Mouse (Mus musculus): ENCODE measurements around the gene Rack1. TPM values are rescaled to one million over a fixed set of nuclear protein-coding genes. Genes with fewer than 3 reads are reported as not detected.

Gene Rack1
- polyA plus RNA-seq, 1 experiment from 2014 or later, result 400 TPM

- Histone ChIP-seq H3K4me3 (ENCODE audit: low read depth, low read length) (peak overlapping the region; percentile 81), H3K9me3 (ENCODE audit: control insufficient read depth, low read length) (no peaks in the 10 kb centered on the region), H3K4me2 (ENCODE audit: low read depth, low read length) (peak overlapping the region; percentile 65), H3K27ac (ENCODE audit: low read depth, low read length) (peak overlapping the region; percentile 48), H3K9ac (replicated peaks; ENCODE audit: low read depth, low read length) (peak overlapping the region; percentile 71), H3K27me3 (ENCODE audit: control insufficient read depth, insufficient read depth, low read length) (peaks cover 2% of the 10 kb centered on the region; the same call in 1 of the 2 replicates), H3K4me1 (ENCODE audit: control insufficient read depth, insufficient read depth, low read length) (no peaks in the 10 kb centered on the region), H3K36me3 (ENCODE audit: control insufficient read depth, insufficient read depth, low read length) (no peaks in the 10 kb centered on the region)
- WGBS, result under 1% methylated on average over 72 of the region's 77 CpGs
- peak; percentile 25 for ATAC-seq (ENCODE audit: low read depth)
Observed at GRCm38 (mm10) chr11:48837310-48838180, 37.4 kb downstream of the Rack1 start.

GRCm38 (mm10) chr11:48838181-48838797 lies 38.2 kb downstream of the Rack1 start:
- H3K4me2 ChIP-seq (ENCODE audit: low read depth, low read length), result peak overlapping the region; percentile 65
- H3K9me3 ChIP-seq (ENCODE audit: control insufficient read depth, low read length), result no peaks in the 10 kb centered on the region
- no peaks in the 10 kb centered on the region for H3K4me1 ChIP-seq (ENCODE audit: control insufficient read depth, insufficient read depth, low read length)
- WGBS, result 4% methylated on average over 16 of the region's 16 CpGs
- H3K27ac ChIP-seq (ENCODE audit: low read depth, low read length), result peak overlapping the region; percentile 48; the same call in 1 of the 2 replicates
- H3K36me3 ChIP-seq (ENCODE audit: control insufficient read depth, insufficient read depth, low read length), result no peaks in the 10 kb centered on the region
- H3K27me3 ChIP-seq (ENCODE audit: control insufficient read depth, insufficient read depth, low read length), result peaks cover 2% of the 10 kb centered on the region; the same call in 1 of the 2 replicates
- peak overlapping the region; percentile 81 for H3K4me3 ChIP-seq (ENCODE audit: low read depth, low read length)
- peak overlapping the region; percentile 71 for H3K9ac ChIP-seq (replicated peaks; ENCODE audit: low read depth, low read length)
- peak; percentile 15; the same call in 1 of the 2 replicates for ATAC-seq (ENCODE audit: low read depth)

- Histone ChIP-seq H3K27me3 (ENCODE audit: control insufficient read depth, insufficient read depth, low read length) (peaks cover 2% of the 10 kb centered on the region; the same call in 1 of the 2 replicates), H3K27ac (ENCODE audit: low read depth, low read length) (no peak overlapping the region), H3K4me1 (ENCODE audit: control insufficient read depth, insufficient read depth, low read length) (no peaks in the 10 kb centered on the region), H3K9ac (replicated peaks; ENCODE audit: low read depth, low read length) (no peak overlapping the region), H3K36me3 (ENCODE audit: control insufficient read depth, insufficient read depth, low read length) (no peaks in the 10 kb centered on the region), H3K4me2 (ENCODE audit: low read depth, low read length) (peak overlapping the region; percentile 65; the same call in 1 of the 2 replicates), H3K4me3 (ENCODE audit: low read depth, low read length) (peak overlapping the region; percentile 81), H3K9me3 (ENCODE audit: control insufficient read depth, low read length) (no peaks in the 10 kb centered on the region)
- ATAC-seq (ENCODE audit: low read depth), result no peak
- 73% methylated on average over 10 of the region's 10 CpGs for WGBS
Observed at GRCm38 (mm10) chr11:48838879-48839680, 38.9 kb downstream of the Rack1 start.

GRCm38 (mm10) chr11:48840805-48841204 lies 40.7 kb downstream of the Rack1 start:
- peaks cover 2% of the 10 kb centered on the region; the same call in 1 of the 2 replicates for H3K27me3 ChIP-seq (ENCODE audit: control insufficient read depth, insufficient read depth, low read length)

GRCm38 (mm10) chr11:48841213-48841612 lies 41.1 kb downstream of the Rack1 start:
- Histone ChIP-seq H3K4me1 (ENCODE audit: control insufficient read depth, insufficient read depth, low read length) (no peaks in the 10 kb centered on the region), H3K27ac (ENCODE audit: low read depth, low read length) (no peak overlapping the region), H3K27me3 (ENCODE audit: control insufficient read depth, insufficient read depth, low read length) (peaks cover 2% of the 10 kb centered on the region; the same call in 1 of the 2 replicates), H3K4me3 (ENCODE audit: low read depth, low read length) (no peak overlapping the region), H3K36me3 (ENCODE audit: control insufficient read depth, insufficient read depth, low read length) (no peaks in the 10 kb centered on the region), H3K9me3 (ENCODE audit: control insufficient read depth, low read length) (no peaks in the 10 kb centered on the region), H3K9ac (replicated peaks; ENCODE audit: low read depth, low read length) (no peak overlapping the region), H3K4me2 (ENCODE audit: low read depth, low read length) (no peak overlapping the region)
- WGBS, result 80% methylated on average over 5 of the region's 5 CpGs
- no peak for ATAC-seq (ENCODE audit: low read depth)

More at GRCm38 (mm10) chr11:48840805-48841204, 40.7 kb downstream of the Rack1 start:
- Histone ChIP-seq H3K27ac (ENCODE audit: low read depth, low read length) (no peak overlapping the region), H3K4me1 (ENCODE audit: control insufficient read depth, insufficient read depth, low read length) (no peaks in the 10 kb centered on the region), H3K4me2 (ENCODE audit: low read depth, low read length) (no peak overlapping the region), H3K9me3 (ENCODE audit: control insufficient read depth, low read length) (no peaks in the 10 kb centered on the region), H3K9ac (replicated peaks; ENCODE audit: low read depth, low read length) (no peak overlapping the region), H3K36me3 (ENCODE audit: control insufficient read depth, insufficient read depth, low read length) (no peaks in the 10 kb centered on the region), H3K4me3 (ENCODE audit: low read depth, low read length) (no peak overlapping the region)
- no peak for ATAC-seq (ENCODE audit: low read depth)

GRCm38 (mm10) chr11:48842378-48842792 lies 42.3 kb downstream of the Rack1 start:
- WGBS, result 75% methylated on average over 4 of the region's 4 CpGs
- H3K4me1 ChIP-seq (ENCODE audit: control insufficient read depth, insufficient read depth, low read length), result no peaks in the 10 kb centered on the region
- H3K4me2 ChIP-seq (ENCODE audit: low read depth, low read length), result no peak overlapping the region
- H3K9ac ChIP-seq (replicated peaks; ENCODE audit: low read depth, low read length), result no peak overlapping the region
- H3K27me3 ChIP-seq (ENCODE audit: control insufficient read depth, insufficient read depth, low read length), result peaks cover 2% of the 10 kb centered on the region; the same call in 1 of the 2 replicates
- no peaks in the 10 kb centered on the region for H3K36me3 ChIP-seq (ENCODE audit: control insufficient read depth, insufficient read depth, low read length)
- no peaks in the 10 kb centered on the region for H3K9me3 ChIP-seq (ENCODE audit: control insufficient read depth, low read length)
- H3K27ac ChIP-seq (ENCODE audit: low read depth, low read length), result no peak overlapping the region
- H3K4me3 ChIP-seq (ENCODE audit: low read depth, low read length), result no peak overlapping the region
- no peak for ATAC-seq (ENCODE audit: low read depth)

- Histone ChIP-seq H3K27me3 (ENCODE audit: control insufficient read depth, insufficient read depth, low read length) (no peaks in the 10 kb centered on the region), H3K9me3 (ENCODE audit: control insufficient read depth, low read length) (no peaks in the 10 kb centered on the region), H3K4me3 (ENCODE audit: low read depth, low read length) (no peak overlapping the region), H3K4me2 (ENCODE audit: low read depth, low read length) (no peak overlapping the region), H3K36me3 (ENCODE audit: control insufficient read depth, insufficient read depth, low read length) (no peaks in the 10 kb centered on the region), H3K9ac (replicated peaks; ENCODE audit: low read depth, low read length) (no peak overlapping the region), H3K27ac (ENCODE audit: low read depth, low read length) (no peak overlapping the region), H3K4me1 (ENCODE audit: control insufficient read depth, insufficient read depth, low read length) (no peaks in the 10 kb centered on the region)
- ATAC-seq (ENCODE audit: low read depth), result no peak
- WGBS, result 87% methylated on average over 11 of the region's 11 CpGs
Observed at GRCm38 (mm10) chr11:48843202-48843601, 43.1 kb downstream of the Rack1 start.

- no peak overlapping the region for H3K4me3 ChIP-seq (ENCODE audit: low read depth, low read length)
- ATAC-seq (ENCODE audit: low read depth), result no peak
- no peak overlapping the region for H3K4me2 ChIP-seq (ENCODE audit: low read depth, low read length)
- H3K27me3 ChIP-seq (ENCODE audit: control insufficient read depth, insufficient read depth, low read length), result no peaks in the 10 kb centered on the region
- no peak overlapping the region for H3K27ac ChIP-seq (ENCODE audit: low read depth, low read length)
- WGBS, result 61% methylated on average over 6 of the region's 6 CpGs
- H3K4me1 ChIP-seq (ENCODE audit: control insufficient read depth, insufficient read depth, low read length), result no peaks in the 10 kb centered on the region
- no peaks in the 10 kb centered on the region for H3K9me3 ChIP-seq (ENCODE audit: control insufficient read depth, low read length)
- no peak overlapping the region for H3K9ac ChIP-seq (replicated peaks; ENCODE audit: low read depth, low read length)
- H3K36me3 ChIP-seq (ENCODE audit: control insufficient read depth, insufficient read depth, low read length), result no peaks in the 10 kb centered on the region
Observed at GRCm38 (mm10) chr11:48844309-48844708, 44.2 kb downstream of the Rack1 start.
